ENCODE assay signal across 26 mouse cellular contexts in genomic region chr5:103992831-103993230, GRCm38 (mm10). TPM values are rescaled to one million over a fixed set of nuclear protein-coding genes. Genes with fewer than 3 reads are reported as not detected.
A peak's percentile ranks its signal among the peaks of the same experiment; 100 is the strongest.
DNase-seq lines count a peak whose midpoint lies in the region; ATAC-seq and TF ChIP-seq lines count a peak whose summit lies in the region.
"Had no signal": no experiment of that assay in that cellular context is flagged by ENCODE, and none has a peak within 500 bp of the region (broad histone marks: within the 10 kb centered on the region; RNA-seq: fewer than 3 reads in every experiment).

No protein-coding gene starts in this region.

- intact Hi-C loops in heart, postnatal 36 days (cut with DNase I) = no loop called here

- no peak overlapping the region for H3K27ac ChIP-seq in intestine, embryonic 14.5 days (ENCODE audit: low read depth)
- H3K27ac ChIP-seq in intestine, postnatal 0 days (ENCODE audit: low read depth, low read length) = no peak overlapping the region
- H3K27ac ChIP-seq: embryonic facial prominence, embryonic 13.5 days; embryonic facial prominence, embryonic 15.5 days; forebrain, embryonic 13.5 days had no signal

- no peak overlapping the region for H3K4me2 ChIP-seq in intestine, embryonic 14.5 days (ENCODE audit: low read length)
- no peak overlapping the region for H3K4me2 ChIP-seq in intestine, postnatal 0 days (replicated peaks; ENCODE audit: low read depth)
- H3K4me2 ChIP-seq: embryonic facial prominence, embryonic 13.5 days; embryonic facial prominence, embryonic 15.5 days; forebrain, embryonic 13.5 days had no signal

- H3K36me3 ChIP-seq in intestine, embryonic 14.5 days (ENCODE audit: control insufficient read depth, insufficient read depth, low read length) = peaks cover 10% of the 10 kb centered on the region
- peaks cover 37% of the 10 kb centered on the region for H3K36me3 ChIP-seq in intestine, postnatal 0 days (ENCODE audit: control insufficient read depth, insufficient read depth)
- H3K36me3 ChIP-seq: embryonic facial prominence, embryonic 15.5 days had no signal

- DNase-seq in heart, adult 11 months = peak; percentile 77
- no peak for DNase-seq in heart, postnatal 36 days
- DNase-seq in intestine, embryonic 14.5 days (ENCODE audit: low spot score) = peak; percentile 9
- DNase-seq: adrenal gland, adult 2 months; adrenal gland, postnatal 10 days; adrenal gland, postnatal 25 days; cerebellum, adult 11 months; cerebellum, adult 18-20 months; cerebellum, adult 8-10 months; cerebellum, adult 9-11 months; cerebellum, postnatal 14 days; cerebellum, postnatal 36 days; embryo, embryonic 11 days had no signal

- no peaks in the 10 kb centered on the region for H3K9me3 ChIP-seq in intestine, embryonic 14.5 days (ENCODE audit: control insufficient read depth, low read length)
- no peaks in the 10 kb centered on the region for H3K9me3 ChIP-seq in intestine, postnatal 0 days (ENCODE audit: control insufficient read depth)
- H3K9me3 ChIP-seq: embryonic facial prominence, embryonic 13.5 days; embryonic facial prominence, embryonic 15.5 days; forebrain, embryonic 13.5 days had no signal

- H3K9ac ChIP-seq in intestine, embryonic 14.5 days (ENCODE audit: low read length) = no peak overlapping the region
- no peak overlapping the region for H3K9ac ChIP-seq in intestine, postnatal 0 days (ENCODE audit: low read depth, low read length)
- H3K9ac ChIP-seq: embryonic facial prominence, embryonic 13.5 days; embryonic facial prominence, embryonic 15.5 days; forebrain, embryonic 13.5 days had no signal

- WGBS in intestine, embryonic 14.5 days = 88% methylated on average over 9 of the region's 9 CpGs
- 89% methylated on average over 9 of the region's 9 CpGs for WGBS in intestine, postnatal 0 days

- H3K4me1 ChIP-seq in intestine, embryonic 14.5 days (replicated peaks; ENCODE audit: control insufficient read depth, insufficient read depth, low read length) = no peaks in the 10 kb centered on the region
- no peaks in the 10 kb centered on the region for H3K4me1 ChIP-seq in intestine, postnatal 0 days (replicated peaks; ENCODE audit: control insufficient read depth, insufficient read depth, low read length)
- H3K4me1 ChIP-seq: embryonic facial prominence, embryonic 13.5 days; embryonic facial prominence, embryonic 15.5 days; forebrain, embryonic 13.5 days had no signal

- ATAC-seq in intestine, embryonic 14.5 days (replicated peaks; ENCODE audit: low FRiP score, low TSS enrichment, low read depth) = no peak
- ATAC-seq in intestine, postnatal 0 days = no peak
- ATAC-seq: forebrain, embryonic 13.5 days; forebrain, embryonic 16.5 days had no signal

- no peak overlapping the region for H3K4me3 ChIP-seq in intestine, embryonic 14.5 days (ENCODE audit: low read depth, low read length)
- H3K4me3 ChIP-seq in intestine, postnatal 0 days (ENCODE audit: low read depth, low read length) = no peak overlapping the region
- H3K4me3 ChIP-seq: embryonic facial prominence, embryonic 13.5 days; embryonic facial prominence, embryonic 15.5 days; erythroblast, embryonic 14.5 days; forebrain, embryonic 13.5 days had no signal

- TF ChIP-seq CTCF in intestine, postnatal 0 days (IDR thresholded peaks at IDR 0.05; ENCODE audit: low read depth) = no peak

- H3K27me3 ChIP-seq in intestine, embryonic 14.5 days (replicated peaks; ENCODE audit: control insufficient read depth, insufficient read depth, low read length) = no peaks in the 10 kb centered on the region
- no peaks in the 10 kb centered on the region for H3K27me3 ChIP-seq in intestine, postnatal 0 days (replicated peaks; ENCODE audit: control insufficient read depth, insufficient read depth, low read length)
- H3K27me3 ChIP-seq: embryonic facial prominence, embryonic 13.5 days; embryonic facial prominence, embryonic 15.5 days; forebrain, embryonic 13.5 days had no signal

RNA-seq across cellular contexts. Expression of gene Hsd17b13, which starts 15.6 kb away (rescaled TPM):
- total RNA-seq in heart, postnatal 36 days (2021) = not detected
- 1.9 and 4.6 TPM in 2 replicates for polyA plus RNA-seq in intestine, embryonic 14.5 days (2014; fragmentation: Nextera tagmentation; extraction: Ambion mirVana)
- 76.5 and 78.0 TPM in 2 replicates for polyA plus RNA-seq in intestine, postnatal 0 days (2015; fragmentation: Nextera tagmentation; extraction: Ambion mirVana)
- total RNA-seq: adrenal gland, postnatal 25 days; common myeloid progenitor, adult 5-6 weeks; ES-E14; MEL had no signal
- polyA plus RNA-seq: adrenal gland, adult 2 months; brain, embryonic 14.5 days; C2C12; embryonic facial prominence, embryonic 11.5 days; embryonic facial prominence, embryonic 13.5 days; erythroblast, embryonic 14.5 days; forebrain, embryonic 11.5 days; forebrain, embryonic 13.5 days; forebrain, embryonic 16.5 days had no signal

RNA-seq across cellular contexts. Expression of gene Hsd17b11, which starts 28.9 kb away (rescaled TPM):
- 10 to 100 TPM; 32.2 to 37.5 TPM for total RNA-seq in heart, postnatal 36 days (2021)
- 6.2 and 6.5 TPM in 2 replicates for polyA plus RNA-seq in intestine, embryonic 14.5 days (2014; fragmentation: Nextera tagmentation; extraction: Ambion mirVana)
- 48.7 and 55.3 TPM in 2 replicates for polyA plus RNA-seq in intestine, postnatal 0 days (2015; fragmentation: Nextera tagmentation; extraction: Ambion mirVana)

RNA-seq across cellular contexts. Expression of gene Nudt9, which starts 53.3 kb away (rescaled TPM):
- total RNA-seq in heart, postnatal 36 days (2021) = 10 to 100 TPM; 53.7 to 55.6 TPM
- polyA plus RNA-seq in intestine, embryonic 14.5 days (2014; fragmentation: Nextera tagmentation; extraction: Ambion mirVana) = 58.5 and 59.4 TPM in 2 replicates
- 81.1 and 82.0 TPM in 2 replicates for polyA plus RNA-seq in intestine, postnatal 0 days (2015; fragmentation: Nextera tagmentation; extraction: Ambion mirVana)

Comparison
In these comparisons a context has a peak if more than half of its experiments do, and no peak if none do; other contexts are left out.
1. DNase-seq: peak in heart, adult 11 months (single experiment) and intestine, embryonic 14.5 days (single experiment); none in heart, postnatal 36 days (0 of 2).
2. RNA of gene Hsd17b13, which starts 15.6 kb away (polyA plus RNA-seq): 76.5 to 78.0 TPM in intestine, postnatal 0 days; 1.9 to 4.6 TPM in intestine, embryonic 14.5 days; every median in the first group is over 10 times any median in the second.